Mouse (Mus musculus): Measurements from ENCODE around the gene Ralgapa2.

DNA sequence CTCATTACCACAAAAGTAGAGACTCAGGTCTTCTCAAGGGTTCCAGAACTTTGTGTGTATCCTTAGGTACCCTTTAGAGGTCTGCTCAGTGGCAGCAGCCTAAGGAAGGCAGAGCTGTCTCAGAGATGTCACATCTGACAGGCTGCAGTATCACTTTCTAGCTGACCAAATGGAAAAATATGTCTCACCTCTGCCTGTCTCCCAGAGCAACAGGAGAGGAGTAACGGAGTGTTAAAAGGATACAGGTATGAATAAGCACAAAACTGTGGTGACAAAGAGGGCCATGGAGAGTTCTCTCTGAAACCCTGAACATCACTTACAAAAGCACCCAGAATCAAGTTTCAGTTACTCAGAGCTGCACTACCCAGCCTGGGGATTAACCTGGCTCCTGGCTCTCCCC is 257.8 kb downstream of the Ralgapa2 start:
- TF ChIP-seq CTCF (IDR thresholded peaks at IDR 0.05; ENCODE audit: control insufficient read depth, insufficient read depth, insufficient read length) (no peak), MAX (IDR thresholded peaks at IDR 0.05) (no peak), CEBPB (IDR thresholded peaks at IDR 0.05; ENCODE audit: low read depth) (no peak), FOSL1 (IDR thresholded peaks at IDR 0.05; ENCODE audit: insufficient read depth, low read length, poor library complexity, severe bottlenecking) (no peak), MYOD1 (IDR thresholded peaks at IDR 0.05; ENCODE audit: control insufficient read depth, insufficient read length, low read depth) (no peak), USF1 (IDR thresholded peaks at IDR 0.05; ENCODE audit: low read depth) (no peak)
